Mouse (Mus musculus): ENCODE results near the gene Gm10681. TPM values are rescaled to one million over a fixed set of nuclear protein-coding genes. Genes with fewer than 3 reads are reported as not detected.
"Not testable (repeated sequence)": the region's sequence is repeated elsewhere in the genome, so short reads cannot be mapped to it uniquely, and the experiment has no call there.

Gene Gm10681
- total RNA-seq, 2 experiments from 2014 or later: not detected

DNA sequence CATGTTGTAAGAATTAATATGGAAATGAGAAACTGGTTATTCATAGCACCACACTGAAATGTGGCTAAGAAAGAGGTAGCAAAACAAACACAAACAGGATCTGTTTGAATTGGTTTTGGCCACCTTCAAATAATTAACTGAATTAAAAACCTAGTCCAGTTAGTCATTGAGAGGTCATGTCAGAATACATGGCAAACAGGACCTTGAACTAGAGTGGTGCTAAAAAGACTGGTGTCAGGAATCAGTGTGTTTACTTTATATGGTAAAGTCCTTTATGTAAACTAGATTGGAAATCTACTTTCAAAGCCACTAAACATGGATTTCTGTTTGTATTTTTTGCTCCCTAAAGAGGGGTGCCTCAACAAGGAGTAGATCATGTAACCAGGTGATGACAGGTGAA is 63.6 kb downstream of the Gm10681 start:
- intact Hi-C loops (cut with DNase I); DNase-seq (ENCODE audit: low spot score in 2 of 2): not testable (repeated sequence)

DNA sequence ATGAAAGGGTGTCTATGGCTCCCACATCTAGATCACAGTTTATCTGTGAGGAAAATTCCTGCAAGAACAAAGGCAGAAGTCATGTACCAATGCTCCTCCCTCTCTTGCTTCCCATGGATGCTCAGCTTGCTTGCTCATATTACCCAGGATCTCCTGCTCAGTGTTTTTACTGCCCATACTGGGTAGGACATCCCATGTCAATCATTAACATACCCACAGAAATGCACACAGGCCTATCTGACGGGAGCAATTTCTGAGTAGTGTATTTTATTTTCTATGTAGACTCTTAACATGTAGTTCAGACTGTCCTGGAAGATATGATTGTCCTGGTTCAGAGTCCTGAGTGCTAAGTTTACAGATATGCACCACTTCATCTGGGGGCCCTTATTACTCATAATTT is 64.1 kb downstream of the Gm10681 start:
- DNase-seq (ENCODE audit: low spot score in 2 of 2); intact Hi-C loops (cut with DNase I): not testable (repeated sequence)

- DNase-seq (ENCODE audit: low spot score in 2 of 2); intact Hi-C loops (cut with DNase I): not testable (repeated sequence)
These were observed 65.8 kb downstream of the Gm10681 start for GRCm38 (mm10) chr3:98522779-98523178.

GRCm38 (mm10) chr3:98510414-98510813 is 78.2 kb downstream of the Gm10681 start, which contains the start of gene Hsd3b4:
Gene Hsd3b4, minus strand, starts transcription at chr3:98510514.
- intact Hi-C loops (cut with DNase I); DNase-seq (ENCODE audit: low spot score in 2 of 2): not testable (repeated sequence)

DNA sequence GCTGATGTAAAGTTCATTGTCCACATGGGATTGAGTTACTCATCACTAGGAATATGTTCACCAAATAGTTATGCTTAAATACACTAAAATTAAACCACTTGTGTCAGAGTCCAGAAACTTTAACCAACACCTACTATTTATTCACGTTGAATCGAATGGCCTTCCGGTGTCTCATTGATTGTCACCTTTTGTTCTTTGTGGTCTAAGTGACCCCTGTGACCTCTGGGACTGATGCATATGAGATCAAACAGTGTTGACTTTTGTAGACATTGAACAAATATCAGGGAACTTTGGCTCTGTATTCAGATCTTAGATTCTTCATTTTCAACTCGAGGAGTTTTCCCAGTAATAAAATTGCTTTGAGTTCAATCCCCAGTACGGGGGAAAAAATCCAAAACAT is 81.4 kb downstream of the Gm10681 start:
- intact Hi-C loops (cut with DNase I); DNase-seq (ENCODE audit: low spot score in 2 of 2): not testable (repeated sequence)

Other genes starting within 250 kb of the Gm10681 start
- 10 to 100 TPM; 51.1 to 62.0 TPM for gene Phgdh, start 248.8 kb downstream of the Gm10681 start, total RNA-seq (2021)
- gene Zfp697, start 206.3 kb downstream of the Gm10681 start, total RNA-seq (2021): 10 to 100 TPM; 32.1 to 38.1 TPM
- gene Gm4450, start 131.7 kb downstream of the Gm10681 start, total RNA-seq (2021): not detected
- gene Hsd3b4, start 78.3 kb downstream of the Gm10681 start, total RNA-seq (2021): not detected
- gene Hsd3b5, start 41.4 kb upstream of the Gm10681 start, total RNA-seq (2021): not detected
- under 1 TPM in 1 of 2 experiments, not detected in 1; 0.32 TPM for gene Hsd3b2, start 135.7 kb upstream of the Gm10681 start, total RNA-seq (2021)
- not detected for gene Hsd3b3, start 174.3 kb upstream of the Gm10681 start, total RNA-seq (2021)
- gene Hsd3b6, start 225.6 kb upstream of the Gm10681 start, total RNA-seq (2021): not detected